Mouse (Mus musculus) stomach, embryonic 16.5 days (tissue): ENCODE data around the gene Proca1. TPM values are rescaled to one million over a fixed set of nuclear protein-coding genes. Genes with fewer than 3 reads are reported as not detected.

Source experiments
- ATAC-seq: fragments of 200-750 bp; cut with Nextera tagmentation; 2 replicates; pipeline ENCODE4 v1.8.0; 2017; ENCODE audit warnings: moderate number of reproducible peaks, moderate TSS enrichment; ENCODE audit not compliant: insufficient read depth, low FRiP score
- H3K27ac ChIP-seq: fragments of 300-500 bp; sonication (generic); 2 replicates; pipeline ENCODE4 v1.5.1; 2014; ENCODE audit warnings: low read length
- H3K27me3 ChIP-seq: fragments of 300-500 bp; sonication (generic); 2 replicates; pipeline ENCODE4 v1.6.1; 2014; ENCODE audit warnings: low read length, control low read depth, mixed read lengths; ENCODE audit not compliant: control insufficient read depth, insufficient read depth
- H3K36me3 ChIP-seq: fragments of 300-500 bp; sonication (generic); 2 replicates; pipeline ENCODE4 v1.6.1; 2014; ENCODE audit warnings: low read length; ENCODE audit not compliant: control insufficient read depth, insufficient read depth
- H3K4me1 ChIP-seq: fragments of 300-500 bp; sonication (generic); 2 replicates; pipeline ENCODE4 v1.6.1; 2014; ENCODE audit warnings: low read length, control low read depth, mixed read lengths; ENCODE audit not compliant: control insufficient read depth, insufficient read depth
- H3K4me2 ChIP-seq: fragments of 300-500 bp; sonication (generic); 2 replicates; pipeline ENCODE4 v1.6.1; 2014; ENCODE audit warnings: low read depth, low read length, mixed read lengths
- H3K4me3 ChIP-seq: fragments of 300-500 bp; sonication (generic); replicated peaks from 2 replicates; pipeline ENCODE4 v1.5.1; 2014; ENCODE audit warnings: mild to moderate bottlenecking, low read length
- H3K9ac ChIP-seq: fragments of 300-500 bp; sonication (generic); 2 replicates; pipeline ENCODE4 v1.6.1; 2014; ENCODE audit warnings: low read length
- H3K9me3 ChIP-seq: fragments of 300-500 bp; sonication (generic); replicated peaks from 2 replicates; pipeline ENCODE4 v1.6.1; 2016; ENCODE audit warnings: low read length, control low read depth; ENCODE audit not compliant: control insufficient read depth
- WGBS: fragments of 180-500 bp; shearing (Covaris S2); extraction: QIAGEN DNeasy Blood & Tissue Kit; methylation state at CpG from one replicate; pipeline ENCODE4 v1.1.7; 2014; 5-methylcytosine and 5-hydroxymethylcytosine counted together
- polyA plus RNA-seq: library from polyadenylated mRNA; unstranded; fragments of >200 nt; fragmentation: Nextera tagmentation; extraction: Ambion mirVana; gene quantifications from 2 replicates; pipeline ENCODE4 v1.2.1, GENCODE M21; 2015

Gene Proca1
- polyA plus RNA-seq, result 3.1 and 3.7 TPM in 2 replicates

- Histone ChIP-seq H3K27ac (no peak within 1 kb of the TSS), H3K4me2 (peak within 1 kb of the TSS; percentile 85), H3K4me1 (peaks cover 18% of the 10 kb centered on the region), H3K36me3 (no peaks in the 10 kb centered on the region), H3K4me3 (peak within 1 kb of the TSS; percentile 64), H3K9me3 (no peaks in the 10 kb centered on the region), H3K27me3 (no peaks in the 10 kb centered on the region), H3K9ac (peak within 1 kb of the TSS; percentile 71; the same call in 1 of the 2 replicates)
- no peak for ATAC-seq
- WGBS, result 80% methylated on average over 1 of the region's 1 CpGs
These were observed at the start of gene Proca1 for GRCm38 (mm10) chr11:78193113-78193512. TSS of gene Proca1 (plus strand) at chr11:78193392.

- Histone ChIP-seq H3K4me2 (no peak overlapping the region), H3K4me3 (no peak overlapping the region), H3K9ac (no peak overlapping the region), H3K27me3 (no peaks in the 10 kb centered on the region), H3K9me3 (no peaks in the 10 kb centered on the region), H3K27ac (no peak overlapping the region), H3K36me3 (no peaks in the 10 kb centered on the region), H3K4me1 (no peaks in the 10 kb centered on the region)
- 86% methylated on average over 2 of the region's 2 CpGs for WGBS
- ATAC-seq, result no peak
These were observed 49.7 kb upstream of the Proca1 start for GRCm38 (mm10) chr11:78143520-78143919.

- Histone ChIP-seq H3K36me3 (no peaks in the 10 kb centered on the region), H3K27ac (peak overlapping the region; percentile 73), H3K4me3 (no peak overlapping the region), H3K9me3 (no peaks in the 10 kb centered on the region), H3K4me1 (no peaks in the 10 kb centered on the region), H3K4me2 (no peak overlapping the region), H3K9ac (peak overlapping the region; percentile 13; the same call in 1 of the 2 replicates), H3K27me3 (no peaks in the 10 kb centered on the region)
- 79% methylated on average over 5 of the region's 5 CpGs for WGBS
- ATAC-seq, result no peak
These were observed 47.0 kb upstream of the Proca1 start for GRCm38 (mm10) chr11:78146168-78146567.

- 76% methylated on average over 6 of the region's 6 CpGs for WGBS
- peaks cover 1% of the 10 kb centered on the region; the same call in 1 of the 2 replicates for H3K4me1 ChIP-seq
- H3K4me2 ChIP-seq, result no peak overlapping the region
- ATAC-seq, result peak; percentile 47; the same call in 1 of the 2 replicates
- no peaks in the 10 kb centered on the region for H3K27me3 ChIP-seq
- no peaks in the 10 kb centered on the region for H3K9me3 ChIP-seq
- H3K4me3 ChIP-seq, result no peak overlapping the region
- no peaks in the 10 kb centered on the region for H3K36me3 ChIP-seq
- H3K27ac ChIP-seq, result peak overlapping the region; percentile 73
- H3K9ac ChIP-seq, result no peak overlapping the region
These were observed 46.3 kb upstream of the Proca1 start for GRCm38 (mm10) chr11:78146707-78147543.

- Histone ChIP-seq H3K36me3 (no peaks in the 10 kb centered on the region), H3K27me3 (no peaks in the 10 kb centered on the region)
These were observed 42.0 kb upstream of the Proca1 start for GRCm38 (mm10) chr11:78151161-78151560.

GRCm38 (mm10) chr11:78152299-78153231 is 40.6 kb upstream of the Proca1 start:
- H3K27me3 ChIP-seq, result no peaks in the 10 kb centered on the region
- H3K4me1 ChIP-seq, result peaks cover 17% of the 10 kb centered on the region
- peak; percentile 56 for ATAC-seq
- H3K4me3 ChIP-seq, result no peak overlapping the region
- 52% methylated on average over 9 of the region's 9 CpGs for WGBS
- H3K27ac ChIP-seq, result peak overlapping the region; percentile 57
- H3K36me3 ChIP-seq, result no peaks in the 10 kb centered on the region
- no peaks in the 10 kb centered on the region for H3K9me3 ChIP-seq
- H3K4me2 ChIP-seq, result no peak overlapping the region
- H3K9ac ChIP-seq, result no peak overlapping the region; the same call in 1 of the 2 replicates

More at GRCm38 (mm10) chr11:78151161-78151560, 42.0 kb upstream of the Proca1 start:
- H3K4me2 ChIP-seq, result no peak overlapping the region
- peaks cover 17% of the 10 kb centered on the region for H3K4me1 ChIP-seq
- no peak for ATAC-seq
- no peak overlapping the region for H3K9ac ChIP-seq
- H3K9me3 ChIP-seq, result no peaks in the 10 kb centered on the region
- H3K4me3 ChIP-seq, result no peak overlapping the region
- H3K27ac ChIP-seq, result no peak overlapping the region
- 41% methylated on average over 1 of the region's 1 CpGs for WGBS

GRCm38 (mm10) chr11:78153778-78154177 is 39.4 kb upstream of the Proca1 start:
- Histone ChIP-seq H3K9me3 (no peaks in the 10 kb centered on the region), H3K36me3 (no peaks in the 10 kb centered on the region), H3K4me2 (no peak overlapping the region), H3K27ac (peak overlapping the region; percentile 57; the same call in 1 of the 2 replicates), H3K27me3 (no peaks in the 10 kb centered on the region), H3K9ac (no peak overlapping the region), H3K4me1 (peaks cover 17% of the 10 kb centered on the region), H3K4me3 (no peak overlapping the region)
- ATAC-seq, result no peak
- 84% methylated on average over 13 of the region's 13 CpGs for WGBS

GRCm38 (mm10) chr11:78155674-78156073 is 37.5 kb upstream of the Proca1 start:
- Histone ChIP-seq H3K27ac (no peak overlapping the region), H3K27me3 (no peaks in the 10 kb centered on the region), H3K4me2 (no peak overlapping the region), H3K9ac (no peak overlapping the region), H3K9me3 (no peaks in the 10 kb centered on the region), H3K4me1 (peaks cover 20% of the 10 kb centered on the region), H3K4me3 (no peak overlapping the region), H3K36me3 (peaks cover 7% of the 10 kb centered on the region)
- ATAC-seq, result no peak
- WGBS, result 83% methylated on average over 5 of the region's 5 CpGs
